Mouse (Mus musculus): ENCODE results near the gene Gcc2. TPM values are rescaled to one million over a fixed set of nuclear protein-coding genes. Genes with fewer than 3 reads are reported as not detected.
A peak's percentile ranks its signal among the peaks of the same experiment; 100 is the strongest.
"Not testable (repeated sequence)": the region's sequence is repeated elsewhere in the genome, so short reads cannot be mapped to it uniquely, and the experiment has no call there.

Gene Gcc2
- polyA plus RNA-seq, 1 experiment, result 4.0 TPM

- H3K36me3 ChIP-seq (replicated peaks; ENCODE audit: low read length); H3K4me3 ChIP-seq (replicated peaks); H3K27me3 ChIP-seq (replicated peaks); H3K4me1 ChIP-seq: not testable (repeated sequence)
- H3K9me3 ChIP-seq, result peaks cover 30% of the 10 kb centered on the region
These were observed 21.6 kb upstream of the Gcc2 start for GRCm38 (mm10) chr10:58233740-58234121.

- not testable (repeated sequence) for H3K4me3 ChIP-seq (replicated peaks); H3K4me1 ChIP-seq; H3K27me3 ChIP-seq (replicated peaks); H3K36me3 ChIP-seq (replicated peaks; ENCODE audit: low read length)
- peaks cover 31% of the 10 kb centered on the region for H3K9me3 ChIP-seq
These were observed 20.3 kb upstream of the Gcc2 start for GRCm38 (mm10) chr10:58234985-58235384.

GRCm38 (mm10) chr10:58236613-58237012, 18.7 kb upstream of the Gcc2 start, which contains the start of gene Gm4981:
Gene Gm4981 (minus strand): TSS chr10:58236701.
- TF ChIP-seq FLI1 (IDR thresholded peaks at IDR 0.05; ENCODE audit: low read length) (no peak), GATA1 (IDR thresholded peaks at IDR 0.05; ENCODE audit: borderline replicate concordance, low read length) (no peak)
- no peaks in the 10 kb centered on the region for H3K4me1 ChIP-seq
- no peaks in the 10 kb centered on the region for H3K36me3 ChIP-seq (replicated peaks; ENCODE audit: low read length)
- no peaks in the 10 kb centered on the region for H3K27me3 ChIP-seq (replicated peaks)
- H3K4me3 ChIP-seq (replicated peaks), result no peak within 1 kb of the TSS
- peaks cover 28% of the 10 kb centered on the region for H3K9me3 ChIP-seq

GRCm38 (mm10) chr10:58238984-58239740, 16.1 kb upstream of the Gcc2 start:
- not testable (repeated sequence) for H3K36me3 ChIP-seq (replicated peaks; ENCODE audit: low read length); H3K4me3 ChIP-seq (replicated peaks); H3K4me1 ChIP-seq; H3K27me3 ChIP-seq (replicated peaks)
- H3K9me3 ChIP-seq, result peaks cover 16% of the 10 kb centered on the region; the same call in 1 of the 2 replicates

GRCm38 (mm10) chr10:58249535-58249934, 5.8 kb upstream of the Gcc2 start:
- no peaks in the 10 kb centered on the region for H3K27me3 ChIP-seq (replicated peaks)
- no peaks in the 10 kb centered on the region for H3K36me3 ChIP-seq (replicated peaks; ENCODE audit: low read length)
- H3K9me3 ChIP-seq, result no peaks in the 10 kb centered on the region
- TF ChIP-seq GATA1 (IDR thresholded peaks at IDR 0.05; ENCODE audit: borderline replicate concordance, low read length), result no peak
- TF ChIP-seq FLI1 (IDR thresholded peaks at IDR 0.05; ENCODE audit: low read length), result no peak
- H3K4me1 ChIP-seq, result peaks cover 2% of the 10 kb centered on the region
- no peak overlapping the region for H3K4me3 ChIP-seq (replicated peaks)

GRCm38 (mm10) chr10:58254635-58255175, 592 bp upstream of the Gcc2 start:
- Histone ChIP-seq H3K36me3 (replicated peaks; ENCODE audit: low read length) (peaks cover 23% of the 10 kb centered on the region), H3K4me3 (replicated peaks) (peak overlapping the region; percentile 97), H3K9me3 (no peaks in the 10 kb centered on the region), H3K27me3 (replicated peaks) (no peaks in the 10 kb centered on the region), H3K4me1 (peaks cover 21% of the 10 kb centered on the region)
- TF ChIP-seq GATA1 (IDR thresholded peaks at IDR 0.05; ENCODE audit: borderline replicate concordance, low read length) (no peak), FLI1 (IDR thresholded peaks at IDR 0.05; ENCODE audit: low read length) (no peak)

- H3K36me3 ChIP-seq (replicated peaks; ENCODE audit: low read length), result peaks cover 34% of the 10 kb centered on the region
- H3K9me3 ChIP-seq, result no peaks in the 10 kb centered on the region
- no peak for TF ChIP-seq FLI1 (IDR thresholded peaks at IDR 0.05; ENCODE audit: low read length)
- no peak for TF ChIP-seq GATA1 (IDR thresholded peaks at IDR 0.05; ENCODE audit: borderline replicate concordance, low read length)
- H3K27me3 ChIP-seq (replicated peaks), result no peaks in the 10 kb centered on the region
- peaks cover 21% of the 10 kb centered on the region for H3K4me1 ChIP-seq
- peak overlapping the region; percentile 97 for H3K4me3 ChIP-seq (replicated peaks)
These were observed 657 bp downstream of the Gcc2 start for GRCm38 (mm10) chr10:58255954-58256353.

- Histone ChIP-seq H3K4me1 (peaks cover 21% of the 10 kb centered on the region), H3K9me3 (no peaks in the 10 kb centered on the region), H3K4me3 (replicated peaks) (no peak overlapping the region), H3K27me3 (replicated peaks) (no peaks in the 10 kb centered on the region), H3K36me3 (replicated peaks; ENCODE audit: low read length) (peaks cover 56% of the 10 kb centered on the region)
- TF ChIP-seq FLI1 (IDR thresholded peaks at IDR 0.05; ENCODE audit: low read length), result no peak
- TF ChIP-seq GATA1 (IDR thresholded peaks at IDR 0.05; ENCODE audit: borderline replicate concordance, low read length), result no peak
These were observed 3.2 kb downstream of the Gcc2 start for GRCm38 (mm10) chr10:58258466-58258865.

GRCm38 (mm10) chr10:58282238-58282637, 26.9 kb downstream of the Gcc2 start:
- Histone ChIP-seq H3K27me3 (replicated peaks) (no peaks in the 10 kb centered on the region), H3K36me3 (replicated peaks; ENCODE audit: low read length) (peaks cover 79% of the 10 kb centered on the region), H3K9me3 (no peaks in the 10 kb centered on the region), H3K4me3 (replicated peaks) (no peak overlapping the region), H3K4me1 (peaks cover 5% of the 10 kb centered on the region)
- TF ChIP-seq GATA1 (IDR thresholded peaks at IDR 0.05; ENCODE audit: borderline replicate concordance, low read length), result no peak
- no peak for TF ChIP-seq FLI1 (IDR thresholded peaks at IDR 0.05; ENCODE audit: low read length)

GRCm38 (mm10) chr10:58290742-58291141, 35.4 kb downstream of the Gcc2 start:
- TF ChIP-seq FLI1 (IDR thresholded peaks at IDR 0.05; ENCODE audit: low read length) (no peak), GATA1 (IDR thresholded peaks at IDR 0.05; ENCODE audit: borderline replicate concordance, low read length) (no peak)
- Histone ChIP-seq H3K9me3 (no peaks in the 10 kb centered on the region), H3K4me1 (peaks cover 23% of the 10 kb centered on the region), H3K36me3 (replicated peaks; ENCODE audit: low read length) (peaks cover 96% of the 10 kb centered on the region), H3K4me3 (replicated peaks) (no peak overlapping the region), H3K27me3 (replicated peaks) (no peaks in the 10 kb centered on the region)

- Histone ChIP-seq H3K27me3 (replicated peaks) (no peaks in the 10 kb centered on the region), H3K4me3 (replicated peaks) (peak overlapping the region; percentile 21), H3K4me1 (peaks cover 24% of the 10 kb centered on the region), H3K9me3 (peaks cover 3% of the 10 kb centered on the region; the same call in 1 of the 2 replicates), H3K36me3 (replicated peaks; ENCODE audit: low read length) (peaks cover 96% of the 10 kb centered on the region)
- no peak for TF ChIP-seq GATA1 (IDR thresholded peaks at IDR 0.05; ENCODE audit: borderline replicate concordance, low read length)
- no peak for TF ChIP-seq FLI1 (IDR thresholded peaks at IDR 0.05; ENCODE audit: low read length)
These were observed 38.9 kb downstream of the Gcc2 start for GRCm38 (mm10) chr10:58294246-58294645.
